Mouse (Mus musculus): ENCODE results near the gene Ptgir. TPM values are rescaled to one million over a fixed set of nuclear protein-coding genes. Genes with fewer than 3 reads are reported as not detected.

The Ptgir gene
- total RNA-seq (2023), result 10 to 100 TPM; 43.3 to 46.2 TPM

GRCm38 (mm10) chr7:16906281-16906680, at the start of gene Ptgir:
TSS of gene Ptgir (plus strand) at chr7:16906490.

GRCm38 (mm10) chr7:16875310-16875325, 31.2 kb upstream of the Ptgir start, which contains the start of gene Dact3:
TSS of gene Dact3 (plus strand) at chr7:16875317.

GRCm38 (mm10) chr7:16891641-16892351, 14.5 kb upstream of the Ptgir start, which contains the start of gene Gng8:
TSS of gene Gng8 (plus strand) at chr7:16891786.

GRCm38 (mm10) chr7:16924037-16924834, 17.9 kb downstream of the Ptgir start, which contains the start of gene Calm3:
TSS of gene Calm3 (minus strand) at chr7:16924114.

GRCm38 (mm10) chr7:16944061-16944807, 37.9 kb downstream of the Ptgir start, which contains the start of gene Pnmal2:
TSS of gene Pnmal2 (plus strand) at chr7:16944682.

GRCm38 (mm10) chr7:16959539-16960187, 53.4 kb downstream of the Ptgir start, which contains the start of gene Pnmal1:
TSS of gene Pnmal1 (plus strand) at chr7:16959679.

Other genes starting within 250 kb of the Ptgir start
- gene Ceacam15, start 230.8 kb upstream of the Ptgir start, total RNA-seq (2023), result not detected
- gene Ceacam9, start 184.6 kb upstream of the Ptgir start, total RNA-seq (2023), result not detected
- gene Ap2s1, start 168.1 kb upstream of the Ptgir start, total RNA-seq (2023), result 100 to 1,000 TPM; 132 to 146 TPM
- 10 to 100 TPM; 52.2 to 55.7 TPM for gene Slc1a5, start 125.2 kb upstream of the Ptgir start, total RNA-seq (2023)
- 100 to 1,000 TPM in 1 of 2 experiments, 10 to 100 TPM in 1; 94.4 to 111 TPM for gene Strn4, start 90.6 kb upstream of the Ptgir start, total RNA-seq (2023)
- gene Fkrp, start 89.8 kb upstream of the Ptgir start, total RNA-seq (2023), result 10 to 100 TPM; 18.6 to 22.7 TPM
- 10 to 100 TPM; 17.3 to 19.9 TPM for gene Prkd2, start 63.6 kb upstream of the Ptgir start, total RNA-seq (2023)
- under 1 TPM; 0.16 to 0.52 TPM for gene Dact3, start 31.2 kb upstream of the Ptgir start, total RNA-seq (2023)
- gene Gng8, start 14.7 kb upstream of the Ptgir start, total RNA-seq (2023), result not detected
- 100 to 1,000 TPM; 117 to 133 TPM for gene Calm3, start 17.6 kb downstream of the Ptgir start, total RNA-seq (2023)
- gene Pnmal2, start 38.2 kb downstream of the Ptgir start, total RNA-seq (2023), result under 1 TPM in 1 of 2 experiments, not detected in 1; 0.10 TPM
- not detected for gene Pnmal1, start 53.2 kb downstream of the Ptgir start, total RNA-seq (2023)
- not detected for gene Gm42372, start 76.6 kb downstream of the Ptgir start, total RNA-seq (2023)
- not detected for gene Ccdc8, start 86.2 kb downstream of the Ptgir start, total RNA-seq (2023)
- gene Ppp5c, start 121.4 kb downstream of the Ptgir start, total RNA-seq (2023), result 10 to 100 TPM; 76.2 to 77.0 TPM
- under 1 TPM in 1 of 2 experiments, not detected in 1; 0.24 TPM for gene Hif3a, start 155.9 kb downstream of the Ptgir start, total RNA-seq (2023)
- gene Psg16, start 167.6 kb downstream of the Ptgir start, total RNA-seq (2023), result under 1 TPM; 0.15 to 0.18 TPM
- gene Ceacam3, start 243.8 kb downstream of the Ptgir start, total RNA-seq (2023), result not detected

All from monocyte, adult 59 days (primary cell).